Mouse (Mus musculus) heart, postnatal 14 days (tissue): ENCODE data around the gene Axl. TPM values are rescaled to one million over a fixed set of nuclear protein-coding genes. Genes with fewer than 3 reads are reported as not detected.

Source experiments
- DNase-seq, 2 experiments: peaks; one replicate each; pipeline ENCODE4 v3.0.0; 2021 to 2022
- intact Hi-C: fragments of 180-260 bp; cut with DNase I; formaldehyde crosslinking; loops from one replicate; pipeline ENCODE4 v1.15.1; 2025
- long read RNA-seq, 2 experiments: library from polyadenylated mRNA; stranded (forward); transcript quantifications; one replicate each; pipeline ENCODE4 v2.0.0; 2021
- total RNA-seq, 2 experiments: library from RNA; stranded (reverse); gene quantifications; 2 replicates each; pipeline ENCODE4 v1.2.3; 2021

Gene Axl
- total RNA-seq = 100 to 1,000 TPM in 1 of 2 experiments, 10 to 100 TPM in 1; 94.3 to 122 TPM
- long read RNA-seq, experiment 1, full-length matches to known transcripts = 57 of 79 reads
- long read RNA-seq, experiment 1, partial matches to known transcripts = 13 of 79 reads
- long read RNA-seq, experiment 1, other reads (novel, unspliced or antisense) = 9 of 79 reads
- long read RNA-seq, experiment 2, full-length matches to known transcripts = 57 of 71 reads
- long read RNA-seq, experiment 2, partial matches to known transcripts = 6 of 71 reads
- long read RNA-seq, experiment 2, other reads (novel, unspliced or antisense) = 8 of 71 reads

- intact Hi-C loops = no loop called here
- peak; percentile 82 to 83 for DNase-seq
These were observed at the start of gene Axl for GRCm38 (mm10) chr7:25788220-25789128. Axl (minus strand) TSS chr7:25788705.

DNA sequence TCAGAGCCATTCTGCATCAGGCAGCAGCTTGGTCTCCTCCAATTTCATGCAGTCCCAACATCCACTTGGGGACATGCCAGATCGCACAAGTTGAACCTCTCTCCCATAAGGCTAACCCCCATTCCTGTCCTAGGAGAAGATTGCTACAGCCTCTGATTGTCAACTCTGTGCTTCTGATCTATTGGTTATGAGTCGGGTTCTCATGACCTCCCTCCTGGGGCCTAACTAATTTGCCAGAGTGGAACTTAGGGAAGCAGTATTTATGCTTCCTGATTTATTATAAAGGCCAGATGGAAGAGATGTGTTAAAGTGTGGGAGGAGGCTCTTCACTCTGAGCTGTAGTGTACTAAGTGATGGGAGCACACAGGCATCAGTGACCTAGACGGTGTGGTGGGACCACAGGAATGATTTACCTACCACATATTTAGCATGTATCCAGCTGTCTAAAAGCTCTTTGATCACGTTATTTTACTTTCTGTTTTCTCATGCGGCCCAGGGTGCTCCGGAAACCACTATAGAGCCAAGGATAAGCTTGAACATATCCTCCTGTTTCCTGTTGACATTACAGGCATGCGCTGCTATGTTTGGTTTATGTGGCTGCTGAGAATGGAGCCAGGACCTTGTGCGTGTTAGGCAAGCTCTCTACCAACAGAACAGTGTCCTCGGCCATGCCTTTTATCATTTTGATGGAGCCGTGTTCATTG lies 46.8 kb upstream of the Axl start:
- intact Hi-C loops = no loop called here
- peak in 1 of 2 experiments; percentile 40 for DNase-seq

- DNase-seq = no peak
- intact Hi-C loops = no loop called here
These were observed 43.3 kb upstream of the Axl start for GRCm38 (mm10) chr7:25831557-25832530.

DNA sequence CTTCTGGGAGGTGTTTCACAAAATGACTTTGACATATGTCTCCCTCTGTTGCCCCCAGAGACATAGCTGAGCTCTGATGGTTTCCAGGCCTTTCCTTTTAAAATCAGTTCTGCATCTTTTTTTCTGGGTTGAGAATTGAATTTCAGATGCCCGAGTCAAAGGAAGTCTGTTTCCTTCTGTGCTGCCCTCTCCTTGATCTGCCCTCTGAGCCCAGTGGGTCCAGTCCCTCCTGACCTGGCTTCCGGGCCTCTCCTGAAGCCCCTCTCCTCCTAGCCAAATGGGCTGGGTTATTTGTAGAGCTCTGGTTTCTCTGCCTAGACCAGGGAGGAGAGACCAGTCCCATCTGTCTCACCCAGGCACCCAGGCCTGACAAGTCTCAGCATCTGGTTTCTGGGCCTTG lies 41.7 kb upstream of the Axl start:
- DNase-seq = no peak
- intact Hi-C loops = no loop called here

DNA sequence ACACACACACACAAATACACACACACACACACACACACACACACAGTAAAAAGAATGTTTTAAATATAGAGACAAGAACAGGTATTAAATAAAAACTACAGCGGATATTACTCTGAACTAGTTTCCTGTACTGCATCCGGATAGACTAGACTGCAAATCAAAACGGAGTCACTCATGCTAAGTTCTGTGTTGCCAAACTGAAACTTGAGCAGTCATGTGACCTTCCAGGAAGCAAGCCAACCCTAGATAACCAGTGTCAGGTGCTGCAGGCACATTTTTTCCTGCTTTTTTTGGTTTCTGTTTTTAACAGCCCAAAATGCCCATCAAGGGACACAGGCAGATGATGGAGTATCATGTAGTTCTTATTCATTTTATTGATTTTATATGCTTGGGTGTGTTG lies 38.7 kb upstream of the Axl start:
- peak; percentile 48 to 75 for DNase-seq
- intact Hi-C loops = no loop called here

- intact Hi-C loops = no loop called here
- DNase-seq = no peak
These were observed 37.5 kb upstream of the Axl start for GRCm38 (mm10) chr7:25826029-25826428.

GRCm38 (mm10) chr7:25825043-25825442 lies 36.5 kb upstream of the Axl start:
- no peak for DNase-seq
- intact Hi-C loops = no loop called here

DNA sequence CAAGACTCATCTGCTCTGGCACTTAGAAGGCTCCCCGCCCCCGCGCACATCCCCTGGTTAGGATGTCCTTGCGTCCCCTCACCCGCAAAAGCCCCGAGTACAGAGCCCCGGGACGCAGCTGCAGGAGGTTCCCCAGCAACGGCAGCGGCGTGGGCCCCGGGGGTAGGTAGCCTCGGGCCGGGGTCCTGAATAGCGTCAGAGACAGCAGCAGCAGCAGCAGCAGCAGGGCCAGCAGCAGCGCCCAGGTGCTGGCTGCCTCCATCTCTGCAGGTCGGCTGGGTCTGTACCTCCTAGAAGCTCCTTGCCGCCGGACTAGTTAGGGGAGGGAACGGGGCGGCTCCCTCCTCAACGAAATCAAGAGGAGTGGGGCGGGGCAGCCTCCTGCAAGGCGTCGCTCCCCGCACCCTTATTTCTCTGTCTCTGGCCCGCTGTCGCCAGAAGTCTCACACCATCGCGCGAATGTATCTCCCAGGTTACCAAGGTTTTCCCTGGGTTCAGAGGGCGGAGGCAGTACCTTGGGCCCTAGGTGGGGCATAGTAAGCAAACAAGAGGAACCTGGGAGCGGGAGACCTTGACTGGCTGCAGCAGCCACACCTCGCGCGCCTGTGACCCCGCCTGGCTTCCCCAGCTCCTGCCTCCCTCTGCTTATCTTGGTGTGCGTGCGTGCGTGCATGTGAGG lies 27.9 kb upstream of the Axl start, which contains the start of gene Cyp2s1:
Cyp2s1 (minus strand) TSS at position 673 of the 679 bp plus-strand sequence.
- peak; percentile 19 to 22 for DNase-seq

DNA sequence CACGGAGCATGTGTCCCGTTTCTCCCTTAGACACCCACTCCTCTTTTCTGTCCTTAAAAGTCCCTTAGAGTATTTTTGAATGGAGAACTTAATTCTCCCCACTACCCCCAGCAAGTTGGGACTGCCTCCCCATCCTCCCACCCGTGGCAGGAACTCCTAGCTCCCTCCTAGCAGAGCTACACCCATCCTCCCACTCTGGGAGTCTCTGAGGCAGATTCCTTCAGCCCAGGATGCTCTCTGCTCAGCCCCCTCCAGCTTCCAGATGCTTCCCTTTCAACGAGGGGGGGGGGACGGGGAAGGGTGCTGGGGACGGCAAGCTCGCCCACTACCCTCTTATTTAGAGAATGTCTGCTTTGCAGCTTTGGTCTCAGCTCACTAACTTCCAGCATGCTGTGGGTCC lies 27.1 kb upstream of the Axl start:
- no peak for DNase-seq
- intact Hi-C loops = no loop called here

More for the DNA sequence above, 27.9 kb upstream of the Axl start, which contains the start of gene Cyp2s1:
- intact Hi-C loops = no loop called here

DNA sequence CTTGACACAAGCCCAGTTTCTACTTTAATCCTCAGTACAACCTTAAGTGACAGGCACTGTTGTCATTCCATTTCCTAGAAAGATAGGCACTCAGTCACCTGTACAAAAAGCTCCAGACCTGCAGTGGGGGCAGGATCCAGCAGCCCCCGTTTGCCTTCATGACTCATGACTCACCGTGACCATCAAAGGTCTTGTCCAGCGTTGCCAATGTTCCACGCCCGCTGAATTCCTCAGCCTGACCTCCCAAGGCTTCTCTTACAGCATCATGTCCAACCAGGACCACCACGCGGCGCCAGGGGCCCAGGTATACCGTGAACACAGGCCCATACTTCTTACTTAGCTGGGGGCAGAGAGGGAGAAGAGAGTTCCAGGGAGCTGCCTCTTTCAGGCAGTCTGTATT lies 26.2 kb upstream of the Axl start:
- DNase-seq = no peak
- intact Hi-C loops = no loop called here

DNA sequence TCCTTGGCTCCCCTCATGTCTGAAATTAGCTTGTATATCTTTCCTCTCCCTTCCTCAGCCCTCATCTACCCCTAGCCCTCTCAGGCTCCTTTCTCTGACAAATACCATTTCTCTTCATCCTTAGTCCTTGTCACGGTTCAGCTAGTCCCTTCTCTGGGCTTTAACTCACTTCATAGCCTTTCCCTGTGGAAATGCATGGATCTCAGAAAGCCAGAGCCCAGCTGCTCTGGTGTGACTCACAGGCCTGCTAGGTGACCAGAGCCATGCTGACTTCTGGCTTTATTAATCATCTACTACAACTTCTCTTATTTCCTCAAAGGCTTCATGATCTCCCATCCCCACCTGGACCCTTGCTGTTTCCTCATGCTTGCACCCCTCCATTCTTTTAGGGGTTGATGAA lies 23.7 kb upstream of the Axl start:
- DNase-seq = no peak
- intact Hi-C loops = no loop called here

DNA sequence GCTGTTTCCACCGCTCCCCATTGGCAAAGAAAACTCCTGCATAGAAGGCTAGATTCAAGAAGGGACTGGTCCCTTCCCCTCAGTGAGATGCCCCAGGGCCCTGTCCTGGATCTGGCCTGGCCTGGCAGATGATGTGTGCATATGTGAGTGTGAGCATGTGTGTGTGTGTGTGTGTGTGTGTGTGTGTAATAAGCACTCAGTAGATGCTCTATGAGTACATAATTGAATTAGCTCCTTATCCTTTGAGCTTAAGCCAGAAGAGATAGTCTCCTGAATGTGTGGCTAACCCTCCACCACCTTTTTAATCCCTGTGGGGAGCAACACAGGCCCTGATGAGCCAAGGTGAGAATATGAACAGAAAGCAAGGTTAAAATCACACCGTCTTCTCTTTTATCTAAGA lies 23.2 kb upstream of the Axl start:
- intact Hi-C loops = no loop called here
- no peak for DNase-seq

GRCm38 (mm10) chr7:25805631-25806343 lies 17.3 kb upstream of the Axl start:
- DNase-seq = peak; percentile 76 to 89
- intact Hi-C loops = loop anchor here (1.0 kb wide), 2 partner anchors 49 to 84 kb away; no protein-coding TSS in a partner anchor

DNA sequence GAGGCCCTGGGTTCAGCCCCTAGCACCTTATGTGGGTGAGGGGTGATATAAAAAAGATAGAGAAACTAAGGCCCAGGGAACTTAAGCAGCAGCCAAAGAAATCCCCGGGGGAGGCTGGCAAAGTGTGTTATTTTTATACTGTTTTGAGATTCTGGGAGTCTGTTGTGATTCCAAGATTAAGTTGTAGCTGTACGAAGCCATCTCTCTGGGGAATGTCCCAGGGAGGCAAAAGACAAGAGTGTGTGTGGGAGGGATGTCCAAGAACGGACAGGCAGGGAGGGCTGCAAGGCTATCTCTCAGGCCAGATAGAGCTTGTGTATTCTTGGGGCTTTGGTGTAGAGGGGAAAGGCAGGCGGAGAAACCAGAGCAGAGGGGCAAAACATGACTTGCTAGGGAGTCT lies 16.3 kb upstream of the Axl start:
- no peak for DNase-seq

GRCm38 (mm10) chr7:25803460-25803859 lies 15.0 kb upstream of the Axl start:
- intact Hi-C loops = loop anchor here (2.0 kb wide), 1 partner anchor 17 kb away; no protein-coding TSS in a partner anchor
- DNase-seq = peak; percentile 45 to 65

More for the DNA sequence above, 16.3 kb upstream of the Axl start:
- intact Hi-C loops = loop anchor here (1.0 kb wide), 2 partner anchors 48 to 83 kb away; no protein-coding TSS in a partner anchor

DNA sequence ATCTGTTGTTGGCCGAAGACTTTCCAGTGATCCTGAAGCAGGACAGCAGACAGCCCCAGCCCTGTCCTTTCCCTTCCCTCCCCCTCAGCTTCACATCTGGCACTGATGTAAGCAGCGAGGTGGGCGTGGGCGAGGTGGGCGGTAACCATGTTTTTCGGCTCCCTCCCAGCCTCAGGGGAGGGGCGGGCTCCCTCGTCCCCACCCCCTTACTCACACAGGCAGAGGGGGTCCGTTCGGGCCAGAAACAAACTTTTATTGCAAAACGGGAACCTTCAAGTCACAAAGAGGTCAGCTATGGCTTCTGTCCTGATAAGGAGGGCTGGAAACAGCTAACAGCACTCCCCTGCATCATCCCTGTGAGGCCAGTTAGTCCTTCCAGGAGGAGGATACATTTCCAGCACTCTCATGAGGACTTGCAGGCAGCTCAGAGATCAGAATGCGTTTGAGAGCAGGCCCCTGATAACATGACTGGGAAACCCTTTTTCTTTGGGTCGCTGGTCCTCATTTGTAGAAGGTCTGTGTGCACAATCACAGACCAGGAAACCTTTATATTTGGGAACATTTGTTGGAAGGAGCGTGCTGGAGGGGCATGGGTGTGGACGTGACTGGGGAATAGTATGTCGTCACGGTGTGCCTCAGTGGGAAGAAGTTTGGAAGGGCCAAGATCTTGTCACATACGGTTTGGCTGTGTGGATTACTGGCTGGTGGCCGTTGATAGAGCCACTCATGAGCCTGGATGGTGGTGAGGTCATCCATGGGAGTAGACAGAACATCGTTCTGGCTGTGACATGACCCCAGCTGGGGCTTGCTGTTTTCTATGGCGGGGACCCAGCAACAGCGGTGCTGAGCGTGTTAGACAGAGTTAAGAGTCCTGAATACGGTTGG lies 14.0 kb upstream of the Axl start:
- DNase-seq = peak; percentile 88 to 89
- intact Hi-C loops = loop anchor here (2.0 kb wide), 1 partner anchor 16 kb away; no protein-coding TSS in a partner anchor

GRCm38 (mm10) chr7:25801031-25801430 lies 12.5 kb upstream of the Axl start:
- no peak for DNase-seq
- intact Hi-C loops = no loop called here
